Mouse (Mus musculus): ENCODE results near the gene Pin1.

- TF ChIP-seq POLR2A (IDR thresholded peaks at IDR 0.05; ENCODE audit: insufficient read depth, low read depth, low read length) (no peak), CTCF (IDR thresholded peaks at IDR 0.05; ENCODE audit: insufficient read depth, low read depth, low read length) (no peak)
Observed at GRCm38 (mm10) chr9:20705981-20706380, 54.1 kb downstream of the Pin1 start.

Measured in olfactory bulb, adult 2 months (tissue).